Mouse (Mus musculus) spleen, adult 2 months (tissue): ENCODE measurements around the gene Rinl. TPM values are rescaled to one million over a fixed set of nuclear protein-coding genes. Genes with fewer than 3 reads are reported as not detected.

Experiments used
- DNase-seq, 2 experiments: peaks; one replicate each; pipeline versions ENCODE4 v3.0.0 to v3.0.0-alpha.2; 2012 to 2021; ENCODE audit warnings: low spot score in 2 of 2, low read depth in 1 of 2
- H3K27ac ChIP-seq: fragments of 200-500 bp; 2 replicates; pipeline ENCODE4 v1.5.1; 2012; ENCODE audit warnings: low read length, inconsistent platforms; ENCODE audit not compliant: insufficient read depth
- H3K27me3 ChIP-seq: fragments of 200-500 bp; 2 replicates; pipeline ENCODE4 v1.6.1; 2012; ENCODE audit warnings: mild to moderate bottlenecking, moderate library complexity, low read length, inconsistent platforms; ENCODE audit not compliant: control insufficient read depth, insufficient read depth
- H3K36me3 ChIP-seq: fragments of 200-500 bp; 2 replicates; pipeline ENCODE4 v1.6.1; 2012; ENCODE audit warnings: mild to moderate bottlenecking, low read length, inconsistent platforms; ENCODE audit not compliant: control insufficient read depth, insufficient read depth
- H3K4me1 ChIP-seq: fragments of 200-500 bp; 2 replicates; pipeline ENCODE4 v1.6.1; 2011; ENCODE audit warnings: inconsistent platforms; ENCODE audit not compliant: control insufficient read depth, insufficient read depth, insufficient read length
- H3K4me3 ChIP-seq: fragments of 200-500 bp; 2 replicates; pipeline ENCODE4 v1.5.1; 2011; ENCODE audit warnings: mild to moderate bottlenecking, inconsistent platforms; ENCODE audit not compliant: insufficient read depth, insufficient read length; ENCODE audit errors: extremely low read depth
- CTCF ChIP-seq: fragments of 200-500 bp; IDR thresholded peaks from 2 replicates; pipeline ENCODE4 v1.5.1; 2011; ENCODE audit warnings: mild to moderate bottlenecking, inconsistent platforms; ENCODE audit not compliant: insufficient read depth, insufficient read length, insufficient replicate concordance; ENCODE audit errors: extremely low read depth
- POLR2A ChIP-seq: fragments of 200-500 bp; IDR thresholded peaks from 2 replicates; pipeline ENCODE4 v1.6.1; 2011; ENCODE audit warnings: low read depth, low read length, inconsistent platforms
- WGBS: fragments of 180-500 bp; shearing (Covaris S2); methylation state at CpG from one replicate; pipeline ENCODE4 v1.1.7; 2018; 5-methylcytosine and 5-hydroxymethylcytosine counted together
- polyA plus RNA-seq: library from polyadenylated mRNA; depleted of rRNA; stranded (reverse); fragments of >200 nt; gene quantifications from 2 replicates; pipeline ENCODE4 v1.2.3, GENCODE M21; 2012; rRNA removed

The Rinl gene
- polyA plus RNA-seq, 1 experiment: 35.4 TPM

GRCm38 (mm10) chr7:28847273-28847672, 58.5 kb downstream of the Rinl start:
- WGBS: 89% methylated on average over 1 of the region's 1 CpGs
- no peaks in the 10 kb centered on the region for H3K4me1 ChIP-seq
- H3K27me3 ChIP-seq: no peaks in the 10 kb centered on the region
- H3K27ac ChIP-seq: no peak overlapping the region
- DNase-seq: no peak
- H3K4me3 ChIP-seq: no peak overlapping the region
- H3K36me3 ChIP-seq: no peaks in the 10 kb centered on the region
- TF ChIP-seq CTCF (no peak), POLR2A (no peak)

Other genes with a start within 250 kb of the Rinl start
- 3,549 and 8,446 TPM in 2 replicates for gene Sycn, start 248.1 kb upstream of the Rinl start, polyA plus RNA-seq
- gene Nccrp1, start 241.7 kb upstream of the Rinl start, polyA plus RNA-seq: 0.81 and 1.0 TPM in 2 replicates
- gene Samd4b, start 190.8 kb upstream of the Rinl start, polyA plus RNA-seq: 48.2 and 68.2 TPM in 2 replicates
- 13.2 and 17.6 TPM in 2 replicates for gene Pak4, start 190.8 kb upstream of the Rinl start, polyA plus RNA-seq
- not detected in 2 replicates for gene Acp7, start 157.6 kb upstream of the Rinl start, polyA plus RNA-seq
- gene Fbxo27, start 96.1 kb upstream of the Rinl start, polyA plus RNA-seq: 3.7 and 4.7 TPM in 2 replicates
- gene Fbxo17, start 72.2 kb upstream of the Rinl start, polyA plus RNA-seq: 5.9 and 7.6 TPM in 2 replicates
- 34.5 and 41.9 TPM in 2 replicates for gene Mrps12, start 47.1 kb upstream of the Rinl start, polyA plus RNA-seq
- 21.5 and 28.8 TPM in 2 replicates for gene Sars2, start 47.0 kb upstream of the Rinl start, polyA plus RNA-seq
- gene Ccer2, start 32.8 kb upstream of the Rinl start, polyA plus RNA-seq: not detected in 2 replicates
- 48.4 and 53.3 TPM in 2 replicates for gene Sirt2, start 22.2 kb upstream of the Rinl start, polyA plus RNA-seq
- 51.1 and 67.9 TPM in 2 replicates for gene Nfkbib, start 21.5 kb upstream of the Rinl start, polyA plus RNA-seq
- 189 and 209 TPM in 2 replicates for gene Hnrnpl, start 19.6 kb downstream of the Rinl start, polyA plus RNA-seq
- 101 and 108 TPM in 2 replicates for gene Ech1, start 36.2 kb downstream of the Rinl start, polyA plus RNA-seq
- gene Lgals4, start 44.9 kb downstream of the Rinl start, polyA plus RNA-seq: 11.6 and 13.3 TPM in 2 replicates
- gene Lgals7, start 74.9 kb downstream of the Rinl start, polyA plus RNA-seq: 0.34 and 0.48 TPM in 2 replicates
- 0.13 and 0.14 TPM in 2 replicates for gene Capn12, start 92.5 kb downstream of the Rinl start, polyA plus RNA-seq
- gene Actn4, start 173.4 kb downstream of the Rinl start, polyA plus RNA-seq: 156 and 192 TPM in 2 replicates
- gene Eif3k, start 192.9 kb downstream of the Rinl start, polyA plus RNA-seq: 218 and 234 TPM in 2 replicates
- gene Map4k1, start 193.1 kb downstream of the Rinl start, polyA plus RNA-seq: 174 and 236 TPM in 2 replicates